Mouse (Mus musculus): ENCODE results near the gene Hao1. TPM values are rescaled to one million over a fixed set of nuclear protein-coding genes. Genes with fewer than 3 reads are reported as not detected.

Hao1 gene
- polyA plus RNA-seq, 1 experiment from 2014 or later, result not detected

GRCm38 (mm10) chr2:134527419-134528114 lies 26.6 kb downstream of the Hao1 start:
- Histone ChIP-seq H3K4me1 (no peaks in the 10 kb centered on the region), H3K36me3 (no peaks in the 10 kb centered on the region), H3K9ac (no peak overlapping the region), H3K27ac (no peak overlapping the region), H3K27me3 (replicated peaks) (no peaks in the 10 kb centered on the region), H3K9me3 (replicated peaks) (no peaks in the 10 kb centered on the region), H3K4me2 (peak overlapping the region; percentile 10; the same call in 1 of the 2 replicates), H3K4me3 (no peak overlapping the region)
- 38% methylated on average over 10 of the region's 11 CpGs for WGBS (ENCODE audit: insufficient replicate concordance)
- no peak for ATAC-seq

GRCm38 (mm10) chr2:134518042-134518441 lies 36.1 kb downstream of the Hao1 start:
- ATAC-seq, result no peak; the same call in 1 of the 2 replicates
- Histone ChIP-seq H3K27me3 (replicated peaks) (no peaks in the 10 kb centered on the region), H3K4me2 (no peak overlapping the region), H3K27ac (no peak overlapping the region), H3K4me1 (no peaks in the 10 kb centered on the region), H3K9ac (no peak overlapping the region), H3K9me3 (replicated peaks) (no peaks in the 10 kb centered on the region), H3K4me3 (no peak overlapping the region), H3K36me3 (no peaks in the 10 kb centered on the region)

- H3K36me3 ChIP-seq, result no peaks in the 10 kb centered on the region
- WGBS (ENCODE audit: insufficient replicate concordance), result 53% methylated on average over 3 of the region's 3 CpGs
- no peaks in the 10 kb centered on the region for H3K9me3 ChIP-seq (replicated peaks)
- no peaks in the 10 kb centered on the region for H3K27me3 ChIP-seq (replicated peaks)
- no peak overlapping the region for H3K4me3 ChIP-seq
- H3K9ac ChIP-seq, result no peak overlapping the region
- no peaks in the 10 kb centered on the region for H3K4me1 ChIP-seq
- H3K27ac ChIP-seq, result no peak overlapping the region
- no peak for ATAC-seq
- no peak overlapping the region for H3K4me2 ChIP-seq
These were observed 54.4 kb downstream of the Hao1 start for GRCm38 (mm10) chr2:134499777-134500176.

GRCm38 (mm10) chr2:134498450-134498849 lies 55.7 kb downstream of the Hao1 start:
- no peaks in the 10 kb centered on the region for H3K4me1 ChIP-seq
- no peaks in the 10 kb centered on the region for H3K27me3 ChIP-seq (replicated peaks)
- H3K27ac ChIP-seq, result no peak overlapping the region
- WGBS (ENCODE audit: insufficient replicate concordance), result 57% methylated on average over 7 of the region's 7 CpGs
- no peak overlapping the region for H3K4me3 ChIP-seq
- H3K4me2 ChIP-seq, result no peak overlapping the region
- no peak overlapping the region for H3K9ac ChIP-seq
- no peaks in the 10 kb centered on the region for H3K36me3 ChIP-seq
- H3K9me3 ChIP-seq (replicated peaks), result no peaks in the 10 kb centered on the region
- ATAC-seq, result no peak

- H3K9ac ChIP-seq, result no peak overlapping the region
- WGBS (ENCODE audit: insufficient replicate concordance), result 65% methylated on average over 6 of the region's 6 CpGs
- H3K4me2 ChIP-seq, result no peak overlapping the region
- H3K4me1 ChIP-seq, result no peaks in the 10 kb centered on the region
- H3K4me3 ChIP-seq, result no peak overlapping the region
- H3K27ac ChIP-seq, result no peak overlapping the region
- ATAC-seq, result no peak
- H3K36me3 ChIP-seq, result no peaks in the 10 kb centered on the region
- no peaks in the 10 kb centered on the region for H3K9me3 ChIP-seq (replicated peaks)
- H3K27me3 ChIP-seq (replicated peaks), result no peaks in the 10 kb centered on the region
These were observed 65.5 kb downstream of the Hao1 start for GRCm38 (mm10) chr2:134488671-134489070.

- H3K27ac ChIP-seq, result no peak overlapping the region
- H3K4me1 ChIP-seq, result no peaks in the 10 kb centered on the region
- WGBS (ENCODE audit: insufficient replicate concordance), result 59% methylated on average over 11 of the region's 11 CpGs
These were observed 67.9 kb downstream of the Hao1 start for GRCm38 (mm10) chr2:134486055-134486834.

GRCm38 (mm10) chr2:134482683-134483082 lies 71.5 kb downstream of the Hao1 start:
- Histone ChIP-seq H3K4me1 (no peaks in the 10 kb centered on the region), H3K9ac (no peak overlapping the region), H3K36me3 (no peaks in the 10 kb centered on the region), H3K27me3 (replicated peaks) (no peaks in the 10 kb centered on the region), H3K4me3 (no peak overlapping the region), H3K9me3 (replicated peaks) (no peaks in the 10 kb centered on the region), H3K27ac (no peak overlapping the region), H3K4me2 (no peak overlapping the region)
- no peak for ATAC-seq
- WGBS (ENCODE audit: insufficient replicate concordance), result 27% methylated on average over 4 of the region's 4 CpGs

More at GRCm38 (mm10) chr2:134486055-134486834, 67.9 kb downstream of the Hao1 start:
- Histone ChIP-seq H3K36me3 (no peaks in the 10 kb centered on the region), H3K9me3 (replicated peaks) (no peaks in the 10 kb centered on the region), H3K9ac (no peak overlapping the region), H3K4me3 (no peak overlapping the region), H3K4me2 (no peak overlapping the region), H3K27me3 (replicated peaks) (no peaks in the 10 kb centered on the region)
- ATAC-seq, result no peak

GRCm38 (mm10) chr2:134481759-134482158 lies 72.4 kb downstream of the Hao1 start:
- no peak overlapping the region for H3K4me3 ChIP-seq
- no peak for ATAC-seq
- H3K27me3 ChIP-seq (replicated peaks), result no peaks in the 10 kb centered on the region
- H3K27ac ChIP-seq, result no peak overlapping the region
- H3K36me3 ChIP-seq, result no peaks in the 10 kb centered on the region
- no peak overlapping the region for H3K4me2 ChIP-seq
- no peaks in the 10 kb centered on the region for H3K9me3 ChIP-seq (replicated peaks)
- WGBS (ENCODE audit: insufficient replicate concordance), result 9% methylated on average over 8 of the region's 8 CpGs
- no peaks in the 10 kb centered on the region for H3K4me1 ChIP-seq
- H3K9ac ChIP-seq, result no peak overlapping the region

- Histone ChIP-seq H3K4me3 (no peak overlapping the region), H3K36me3 (no peaks in the 10 kb centered on the region), H3K9me3 (replicated peaks) (no peaks in the 10 kb centered on the region), H3K27me3 (replicated peaks) (no peaks in the 10 kb centered on the region), H3K27ac (no peak overlapping the region), H3K4me1 (no peaks in the 10 kb centered on the region), H3K4me2 (no peak overlapping the region), H3K9ac (no peak overlapping the region)
- 67% methylated on average over 6 of the region's 6 CpGs for WGBS (ENCODE audit: insufficient replicate concordance)
- ATAC-seq, result no peak
These were observed 73.0 kb downstream of the Hao1 start for GRCm38 (mm10) chr2:134481174-134481573.

- Histone ChIP-seq H3K27ac (no peak overlapping the region), H3K36me3 (no peaks in the 10 kb centered on the region), H3K4me2 (peak overlapping the region; percentile 16; the same call in 1 of the 2 replicates), H3K4me1 (peaks cover 15% of the 10 kb centered on the region; the same call in 1 of the 2 replicates), H3K9me3 (replicated peaks) (no peaks in the 10 kb centered on the region), H3K27me3 (replicated peaks) (no peaks in the 10 kb centered on the region), H3K4me3 (no peak overlapping the region), H3K9ac (no peak overlapping the region)
- peak; percentile 87 for ATAC-seq
- WGBS (ENCODE audit: insufficient replicate concordance), result 20% methylated on average over 2 of the region's 2 CpGs
These were observed 89.0 kb downstream of the Hao1 start for GRCm38 (mm10) chr2:134465132-134465531.

- Histone ChIP-seq H3K9me3 (replicated peaks) (no peaks in the 10 kb centered on the region), H3K27me3 (replicated peaks) (no peaks in the 10 kb centered on the region), H3K4me1 (peaks cover 15% of the 10 kb centered on the region; the same call in 1 of the 2 replicates), H3K36me3 (no peaks in the 10 kb centered on the region), H3K27ac (no peak overlapping the region), H3K4me3 (no peak overlapping the region), H3K4me2 (no peak overlapping the region), H3K9ac (no peak overlapping the region)
- no peak for ATAC-seq
- 51% methylated on average over 6 of the region's 6 CpGs for WGBS (ENCODE audit: insufficient replicate concordance)
These were observed 91.8 kb downstream of the Hao1 start for GRCm38 (mm10) chr2:134462321-134462720.

GRCm38 (mm10) chr2:134460831-134461230 lies 93.3 kb downstream of the Hao1 start:
- Histone ChIP-seq H3K9me3 (replicated peaks) (no peaks in the 10 kb centered on the region), H3K27ac (no peak overlapping the region), H3K9ac (no peak overlapping the region), H3K4me1 (peaks cover 15% of the 10 kb centered on the region; the same call in 1 of the 2 replicates), H3K4me2 (no peak overlapping the region), H3K4me3 (no peak overlapping the region), H3K27me3 (replicated peaks) (no peaks in the 10 kb centered on the region), H3K36me3 (no peaks in the 10 kb centered on the region)
- ATAC-seq, result no peak
- WGBS (ENCODE audit: insufficient replicate concordance), result 59% methylated on average over 5 of the region's 5 CpGs
